Mouse (Mus musculus): ENCODE results near the gene Rho. TPM values are rescaled to one million over a fixed set of nuclear protein-coding genes. Genes with fewer than 3 reads are reported as not detected.

The Rho gene
- polyA plus RNA-seq, 1 experiment from 2014 or later, result 0.36 TPM

GRCm38 (mm10) chr6:115897117-115897516 is 34.4 kb upstream of the Rho start:
- Histone ChIP-seq H3K9ac (ENCODE audit: low read depth, low read length) (no peak overlapping the region), H3K9me3 (replicated peaks; ENCODE audit: control insufficient read depth, low read length, poor library complexity, severe bottlenecking) (no peaks in the 10 kb centered on the region), H3K4me3 (ENCODE audit: low read depth, low read length) (no peak overlapping the region), H3K4me1 (ENCODE audit: control insufficient read depth, insufficient read depth, low read length) (no peaks in the 10 kb centered on the region; the same call in 1 of the 2 replicates), H3K27me3 (ENCODE audit: control insufficient read depth, insufficient read depth, low read depth, low read length) (no peaks in the 10 kb centered on the region), H3K4me2 (ENCODE audit: low read length) (no peak overlapping the region), H3K27ac (ENCODE audit: low read length) (no peak overlapping the region), H3K36me3 (ENCODE audit: control insufficient read depth, insufficient read depth, low read length) (peaks cover 7% of the 10 kb centered on the region; the same call in 1 of the 2 replicates)
- ATAC-seq, result no peak
- 81% methylated on average over 4 of the region's 4 CpGs for WGBS

- Histone ChIP-seq H3K4me1 (ENCODE audit: control insufficient read depth, insufficient read depth, low read length) (no peaks in the 10 kb centered on the region), H3K9me3 (replicated peaks; ENCODE audit: control insufficient read depth, low read length, poor library complexity, severe bottlenecking) (no peaks in the 10 kb centered on the region), H3K4me3 (ENCODE audit: low read depth, low read length) (no peak overlapping the region), H3K4me2 (ENCODE audit: low read length) (no peak overlapping the region), H3K9ac (ENCODE audit: low read depth, low read length) (no peak overlapping the region), H3K27me3 (ENCODE audit: control insufficient read depth, insufficient read depth, low read depth, low read length) (no peaks in the 10 kb centered on the region), H3K36me3 (ENCODE audit: control insufficient read depth, insufficient read depth, low read length) (peaks cover 7% of the 10 kb centered on the region; the same call in 1 of the 2 replicates), H3K27ac (ENCODE audit: low read length) (no peak overlapping the region)
- WGBS, result 90% methylated on average over 7 of the region's 7 CpGs
- ATAC-seq, result no peak
Observed at GRCm38 (mm10) chr6:115897926-115898520, 33.5 kb upstream of the Rho start.

GRCm38 (mm10) chr6:115901062-115901461 is 30.5 kb upstream of the Rho start:
- Histone ChIP-seq H3K27me3 (ENCODE audit: control insufficient read depth, insufficient read depth, low read depth, low read length) (no peaks in the 10 kb centered on the region), H3K4me1 (ENCODE audit: control insufficient read depth, insufficient read depth, low read length) (no peaks in the 10 kb centered on the region), H3K4me3 (ENCODE audit: low read depth, low read length) (no peak overlapping the region), H3K27ac (ENCODE audit: low read length) (no peak overlapping the region), H3K9me3 (replicated peaks; ENCODE audit: control insufficient read depth, low read length, poor library complexity, severe bottlenecking) (no peaks in the 10 kb centered on the region), H3K36me3 (ENCODE audit: control insufficient read depth, insufficient read depth, low read length) (no peaks in the 10 kb centered on the region; the same call in 1 of the 2 replicates), H3K9ac (ENCODE audit: low read depth, low read length) (no peak overlapping the region), H3K4me2 (ENCODE audit: low read length) (no peak overlapping the region)
- peak; percentile 77 for ATAC-seq
- 25% methylated on average over 3 of the region's 3 CpGs for WGBS

- no peaks in the 10 kb centered on the region for H3K9me3 ChIP-seq (replicated peaks; ENCODE audit: control insufficient read depth, low read length, poor library complexity, severe bottlenecking)
- H3K9ac ChIP-seq (ENCODE audit: low read depth, low read length), result no peak overlapping the region
- H3K4me2 ChIP-seq (ENCODE audit: low read length), result no peak overlapping the region
- no peak overlapping the region for H3K27ac ChIP-seq (ENCODE audit: low read length)
- H3K27me3 ChIP-seq (ENCODE audit: control insufficient read depth, insufficient read depth, low read depth, low read length), result no peaks in the 10 kb centered on the region
- peaks cover 2% of the 10 kb centered on the region for H3K36me3 ChIP-seq (ENCODE audit: control insufficient read depth, insufficient read depth, low read length)
- H3K4me3 ChIP-seq (ENCODE audit: low read depth, low read length), result no peak overlapping the region
- H3K4me1 ChIP-seq (ENCODE audit: control insufficient read depth, insufficient read depth, low read length), result no peaks in the 10 kb centered on the region
- 69% methylated on average over 8 of the region's 8 CpGs for WGBS
- no peak for ATAC-seq
Observed at GRCm38 (mm10) chr6:115901489-115901931, 30.0 kb upstream of the Rho start.

GRCm38 (mm10) chr6:115902545-115902944 is 29.0 kb upstream of the Rho start:
- H3K4me2 ChIP-seq (ENCODE audit: low read length), result no peak overlapping the region
- H3K9ac ChIP-seq (ENCODE audit: low read depth, low read length), result no peak overlapping the region
- no peak overlapping the region for H3K27ac ChIP-seq (ENCODE audit: low read length)
- peaks cover 3% of the 10 kb centered on the region for H3K36me3 ChIP-seq (ENCODE audit: control insufficient read depth, insufficient read depth, low read length)
- H3K27me3 ChIP-seq (ENCODE audit: control insufficient read depth, insufficient read depth, low read depth, low read length), result no peaks in the 10 kb centered on the region
- no peak overlapping the region for H3K4me3 ChIP-seq (ENCODE audit: low read depth, low read length)
- 72% methylated on average over 3 of the region's 3 CpGs for WGBS
- H3K4me1 ChIP-seq (ENCODE audit: control insufficient read depth, insufficient read depth, low read length), result no peaks in the 10 kb centered on the region
- no peaks in the 10 kb centered on the region for H3K9me3 ChIP-seq (replicated peaks; ENCODE audit: control insufficient read depth, low read length, poor library complexity, severe bottlenecking)
- no peak for ATAC-seq

- WGBS, result 92% methylated on average over 6 of the region's 6 CpGs
- H3K4me1 ChIP-seq (ENCODE audit: control insufficient read depth, insufficient read depth, low read length), result no peaks in the 10 kb centered on the region
- H3K27ac ChIP-seq (ENCODE audit: low read length), result no peak overlapping the region
Observed at GRCm38 (mm10) chr6:115905568-115905967, 26.0 kb upstream of the Rho start.

GRCm38 (mm10) chr6:115906455-115906854 is 25.1 kb upstream of the Rho start:
- Histone ChIP-seq H3K4me1 (ENCODE audit: control insufficient read depth, insufficient read depth, low read length) (no peaks in the 10 kb centered on the region), H3K4me2 (ENCODE audit: low read length) (no peak overlapping the region), H3K9ac (ENCODE audit: low read depth, low read length) (no peak overlapping the region), H3K27ac (ENCODE audit: low read length) (no peak overlapping the region), H3K9me3 (replicated peaks; ENCODE audit: control insufficient read depth, low read length, poor library complexity, severe bottlenecking) (no peaks in the 10 kb centered on the region), H3K36me3 (ENCODE audit: control insufficient read depth, insufficient read depth, low read length) (peaks cover 7% of the 10 kb centered on the region), H3K27me3 (ENCODE audit: control insufficient read depth, insufficient read depth, low read depth, low read length) (no peaks in the 10 kb centered on the region), H3K4me3 (ENCODE audit: low read depth, low read length) (no peak overlapping the region)
- WGBS, result 77% methylated on average over 1 of the region's 1 CpGs
- ATAC-seq, result no peak

More at GRCm38 (mm10) chr6:115905568-115905967, 26.0 kb upstream of the Rho start:
- H3K36me3 ChIP-seq (ENCODE audit: control insufficient read depth, insufficient read depth, low read length), result peaks cover 3% of the 10 kb centered on the region
- H3K27me3 ChIP-seq (ENCODE audit: control insufficient read depth, insufficient read depth, low read depth, low read length), result no peaks in the 10 kb centered on the region
- no peak for ATAC-seq
- no peaks in the 10 kb centered on the region for H3K9me3 ChIP-seq (replicated peaks; ENCODE audit: control insufficient read depth, low read length, poor library complexity, severe bottlenecking)
- H3K4me2 ChIP-seq (ENCODE audit: low read length), result no peak overlapping the region
- no peak overlapping the region for H3K4me3 ChIP-seq (ENCODE audit: low read depth, low read length)
- no peak overlapping the region for H3K9ac ChIP-seq (ENCODE audit: low read depth, low read length)

GRCm38 (mm10) chr6:115906871-115907270 is 24.7 kb upstream of the Rho start:
- Histone ChIP-seq H3K9ac (ENCODE audit: low read depth, low read length) (no peak overlapping the region), H3K4me1 (ENCODE audit: control insufficient read depth, insufficient read depth, low read length) (no peaks in the 10 kb centered on the region), H3K9me3 (replicated peaks; ENCODE audit: control insufficient read depth, low read length, poor library complexity, severe bottlenecking) (no peaks in the 10 kb centered on the region), H3K4me2 (ENCODE audit: low read length) (no peak overlapping the region), H3K27me3 (ENCODE audit: control insufficient read depth, insufficient read depth, low read depth, low read length) (no peaks in the 10 kb centered on the region), H3K36me3 (ENCODE audit: control insufficient read depth, insufficient read depth, low read length) (peaks cover 7% of the 10 kb centered on the region), H3K27ac (ENCODE audit: low read length) (no peak overlapping the region), H3K4me3 (ENCODE audit: low read depth, low read length) (no peak overlapping the region)
- WGBS, result 74% methylated on average over 2 of the region's 2 CpGs
- no peak for ATAC-seq

GRCm38 (mm10) chr6:115908421-115908982 is 23.0 kb upstream of the Rho start:
- no peaks in the 10 kb centered on the region for H3K4me1 ChIP-seq (ENCODE audit: control insufficient read depth, insufficient read depth, low read length)
- H3K27me3 ChIP-seq (ENCODE audit: control insufficient read depth, insufficient read depth, low read depth, low read length), result no peaks in the 10 kb centered on the region
- H3K27ac ChIP-seq (ENCODE audit: low read length), result no peak overlapping the region
- WGBS, result 35% methylated on average over 6 of the region's 6 CpGs
- H3K36me3 ChIP-seq (ENCODE audit: control insufficient read depth, insufficient read depth, low read length), result peaks cover 7% of the 10 kb centered on the region
- no peak overlapping the region for H3K4me2 ChIP-seq (ENCODE audit: low read length)
- no peaks in the 10 kb centered on the region for H3K9me3 ChIP-seq (replicated peaks; ENCODE audit: control insufficient read depth, low read length, poor library complexity, severe bottlenecking)
- no peak for ATAC-seq
- H3K9ac ChIP-seq (ENCODE audit: low read depth, low read length), result no peak overlapping the region
- H3K4me3 ChIP-seq (ENCODE audit: low read depth, low read length), result no peak overlapping the region
